Mouse (Mus musculus): ENCODE results near the gene Slc25a23.

- TF ChIP-seq CTCF (IDR thresholded peaks at IDR 0.05; ENCODE audit: control insufficient read depth, insufficient read depth, low read length): no peak
- TF ChIP-seq POLR2A (IDR thresholded peaks at IDR 0.05; ENCODE audit: borderline replicate concordance, control insufficient read depth, low read depth, low read length): no peak
These were observed 58.4 kb downstream of the Slc25a23 start for GRCm38 (mm10) chr17:57001228-57001627.

Measured in bone marrow, adult 2 months (tissue).